Mouse (Mus musculus) hindbrain, embryonic 11.5 days (tissue): ENCODE data around the gene Ptrh2. TPM values are rescaled to one million over a fixed set of nuclear protein-coding genes. Genes with fewer than 3 reads are reported as not detected.
A peak's percentile ranks its signal among the peaks of the same experiment; 100 is the strongest.

ENCODE experiments used
- ATAC-seq: fragments of 200-750 bp; cut with Nextera tagmentation; 2 replicates; pipeline ENCODE4 v1.8.0; 2017; ENCODE audit warnings: mild to moderate bottlenecking, moderate TSS enrichment, moderate library complexity; ENCODE audit not compliant: low FRiP score
- DNase-seq: peaks from one replicate; pipeline ENCODE4 v3.0.0-alpha.2; 2015; ENCODE audit warnings: low spot score
- H3K27ac ChIP-seq: fragments of 300-500 bp; sonication (generic); 2 replicates; pipeline ENCODE4 v1.5.1; 2014; ENCODE audit warnings: mild to moderate bottlenecking, low read depth, low read length
- H3K27me3 ChIP-seq: fragments of 300-500 bp; sonication (generic); 2 replicates; pipeline ENCODE4 v1.6.1; 2014; ENCODE audit warnings: mild to moderate bottlenecking, low read length, moderate library complexity, mixed read lengths; ENCODE audit not compliant: control insufficient read depth, insufficient read depth
- H3K36me3 ChIP-seq: fragments of 300-500 bp; sonication (generic); 2 replicates; pipeline ENCODE4 v1.6.1; 2014; ENCODE audit warnings: mild to moderate bottlenecking, low read length, moderate library complexity, mixed read lengths; ENCODE audit not compliant: control insufficient read depth, insufficient read depth
- H3K4me1 ChIP-seq: fragments of 300-500 bp; sonication (generic); replicated peaks from 2 replicates; pipeline ENCODE4 v1.6.1; 2014; ENCODE audit warnings: low read length, mixed read lengths; ENCODE audit not compliant: control insufficient read depth, insufficient read depth
- H3K4me2 ChIP-seq: fragments of 300-500 bp; sonication (generic); replicated peaks from 2 replicates; pipeline ENCODE4 v1.6.1; 2014; ENCODE audit warnings: mild to moderate bottlenecking, low read depth, low read length
- H3K4me3 ChIP-seq: fragments of 300-500 bp; sonication (generic); 2 replicates; pipeline ENCODE4 v1.5.1; 2014; ENCODE audit warnings: low read depth, low read length
- H3K9ac ChIP-seq: fragments of 300-500 bp; sonication (generic); 2 replicates; pipeline ENCODE4 v1.6.1; 2014; ENCODE audit warnings: low read depth, low read length
- H3K9me3 ChIP-seq: fragments of 300-500 bp; sonication (generic); 2 replicates; pipeline ENCODE4 v1.6.1; 2016; ENCODE audit warnings: low read length; ENCODE audit not compliant: control insufficient read depth
- WGBS: fragments of 180-500 bp; shearing (Covaris S2); extraction: QIAGEN DNeasy Blood & Tissue Kit; methylation state at CpG from one replicate; pipeline ENCODE4 v1.1.7; 2014; 5-methylcytosine and 5-hydroxymethylcytosine counted together
- polyA plus RNA-seq: library from polyadenylated mRNA; unstranded; fragments of >200 nt; fragmentation: Nextera tagmentation; extraction: Ambion mirVana; gene quantifications from 2 replicates; pipeline ENCODE4 v1.2.1, GENCODE M21; 2014

The Ptrh2 gene
- polyA plus RNA-seq, 1 experiment from 2014 or later: 42.4 TPM

- Histone ChIP-seq H3K27ac (no peak overlapping the region), H3K4me3 (no peak overlapping the region), H3K36me3 (no peaks in the 10 kb centered on the region), H3K27me3 (no peaks in the 10 kb centered on the region), H3K9me3 (no peaks in the 10 kb centered on the region), H3K4me1 (no peaks in the 10 kb centered on the region), H3K4me2 (no peak overlapping the region), H3K9ac (no peak overlapping the region)
- DNase-seq (no peak), ATAC-seq (no peak)
- WGBS: 89% methylated on average over 1 of the region's 1 CpGs
Observed at GRCm38 (mm10) chr11:86649542-86649941, 34.2 kb upstream of the Ptrh2 start.

GRCm38 (mm10) chr11:86650676-86651075 is 33.1 kb upstream of the Ptrh2 start:
- no peak for ATAC-seq
- H3K27ac ChIP-seq: no peak overlapping the region
- 42% methylated on average over 6 of the region's 6 CpGs for WGBS
- no peaks in the 10 kb centered on the region for H3K9me3 ChIP-seq
- H3K4me2 ChIP-seq: no peak overlapping the region
- H3K4me1 ChIP-seq: no peaks in the 10 kb centered on the region
- DNase-seq: no peak
- H3K36me3 ChIP-seq: no peaks in the 10 kb centered on the region
- H3K4me3 ChIP-seq: no peak overlapping the region
- H3K27me3 ChIP-seq: no peaks in the 10 kb centered on the region
- H3K9ac ChIP-seq: no peak overlapping the region

GRCm38 (mm10) chr11:86652578-86652979 is 31.2 kb upstream of the Ptrh2 start:
- 95% methylated on average over 4 of the region's 4 CpGs for WGBS

GRCm38 (mm10) chr11:86653446-86653845 is 30.3 kb upstream of the Ptrh2 start:
- Histone ChIP-seq H3K9me3 (no peaks in the 10 kb centered on the region), H3K27me3 (no peaks in the 10 kb centered on the region), H3K27ac (no peak overlapping the region), H3K36me3 (no peaks in the 10 kb centered on the region), H3K4me1 (no peaks in the 10 kb centered on the region), H3K4me3 (no peak overlapping the region), H3K4me2 (no peak overlapping the region), H3K9ac (no peak overlapping the region)
- DNase-seq (peak; percentile 75), ATAC-seq (no peak)
- WGBS: 44% methylated on average over 3 of the region's 3 CpGs

More at GRCm38 (mm10) chr11:86652578-86652979, 31.2 kb upstream of the Ptrh2 start:
- Histone ChIP-seq H3K27ac (no peak overlapping the region), H3K9me3 (no peaks in the 10 kb centered on the region), H3K4me1 (no peaks in the 10 kb centered on the region), H3K36me3 (no peaks in the 10 kb centered on the region), H3K4me3 (no peak overlapping the region), H3K27me3 (no peaks in the 10 kb centered on the region), H3K9ac (no peak overlapping the region), H3K4me2 (no peak overlapping the region)
- ATAC-seq: no peak
- DNase-seq: no peak

DNA sequence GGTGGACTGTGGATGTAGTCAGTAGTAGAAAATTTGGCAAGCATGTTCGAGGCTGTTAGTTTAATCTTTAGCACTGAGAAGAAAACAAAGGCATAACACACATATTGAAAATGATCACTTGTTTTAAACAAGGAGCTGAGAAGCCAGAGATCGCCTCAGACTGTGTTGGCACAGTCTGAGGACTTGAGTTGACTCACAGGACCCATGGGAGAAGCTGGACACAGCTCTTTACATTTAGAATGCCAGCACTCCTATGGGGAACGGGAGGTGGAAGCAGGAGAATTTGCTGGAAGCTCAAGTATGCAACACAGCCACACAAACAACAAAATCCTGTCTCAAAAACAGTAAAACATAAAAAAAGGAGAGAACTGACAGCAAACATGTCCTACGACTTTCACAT is 29.7 kb upstream of the Ptrh2 start:
- WGBS: 94% methylated on average over 4 of the region's 4 CpGs
- Histone ChIP-seq H3K27me3 (no peaks in the 10 kb centered on the region), H3K4me3 (no peak overlapping the region), H3K36me3 (no peaks in the 10 kb centered on the region), H3K4me1 (no peaks in the 10 kb centered on the region), H3K27ac (no peak overlapping the region), H3K4me2 (no peak overlapping the region), H3K9ac (no peak overlapping the region), H3K9me3 (no peaks in the 10 kb centered on the region)
- ATAC-seq (no peak), DNase-seq (no peak)

DNA sequence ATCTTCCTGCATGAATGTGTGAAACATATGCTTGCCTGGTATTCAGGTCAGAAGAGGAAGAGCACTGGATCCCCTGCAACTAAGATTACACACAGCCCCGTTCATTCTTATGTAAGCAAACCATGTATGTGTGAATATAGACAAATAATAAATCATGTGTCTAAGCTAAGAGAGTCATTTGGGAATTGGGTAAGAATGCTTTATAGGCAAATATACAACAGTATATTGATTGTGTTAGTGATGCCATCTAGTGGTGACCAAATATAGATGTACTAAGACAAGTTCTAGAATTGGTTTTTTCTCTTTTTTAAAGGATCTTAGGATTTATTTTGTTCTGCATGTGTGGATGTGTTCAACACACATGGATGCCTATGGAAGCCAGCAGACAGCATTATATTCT is 28.1 kb upstream of the Ptrh2 start:
- no peak overlapping the region for H3K27ac ChIP-seq
- ATAC-seq (no peak), DNase-seq (peak; percentile 33)
- no peak overlapping the region for H3K9ac ChIP-seq
- no peaks in the 10 kb centered on the region for H3K4me1 ChIP-seq
- H3K9me3 ChIP-seq: no peaks in the 10 kb centered on the region
- no peak overlapping the region for H3K4me2 ChIP-seq
- WGBS: 87% methylated on average over 1 of the region's 1 CpGs
- no peaks in the 10 kb centered on the region for H3K27me3 ChIP-seq
- no peak overlapping the region for H3K4me3 ChIP-seq
- no peaks in the 10 kb centered on the region for H3K36me3 ChIP-seq

GRCm38 (mm10) chr11:86656849-86657567 is 26.8 kb upstream of the Ptrh2 start:
- no peak for ATAC-seq
- no peaks in the 10 kb centered on the region for H3K4me1 ChIP-seq
- no peak overlapping the region for H3K4me3 ChIP-seq
- H3K9ac ChIP-seq: no peak overlapping the region
- H3K27me3 ChIP-seq: no peaks in the 10 kb centered on the region
- 88% methylated on average over 4 of the region's 4 CpGs for WGBS
- H3K27ac ChIP-seq: no peak overlapping the region
- no peaks in the 10 kb centered on the region for H3K36me3 ChIP-seq
- H3K9me3 ChIP-seq: no peaks in the 10 kb centered on the region
- DNase-seq: no peak
- H3K4me2 ChIP-seq: no peak overlapping the region

GRCm38 (mm10) chr11:86657863-86658262 is 25.9 kb upstream of the Ptrh2 start:
- no peak overlapping the region for H3K4me2 ChIP-seq
- no peak for DNase-seq
- no peak overlapping the region for H3K27ac ChIP-seq
- no peak overlapping the region for H3K4me3 ChIP-seq
- H3K9me3 ChIP-seq: no peaks in the 10 kb centered on the region
- no peak overlapping the region for H3K9ac ChIP-seq
- no peaks in the 10 kb centered on the region for H3K36me3 ChIP-seq
- H3K27me3 ChIP-seq: no peaks in the 10 kb centered on the region
- no peaks in the 10 kb centered on the region for H3K4me1 ChIP-seq
- ATAC-seq: no peak
